Mouse (Mus musculus) layer of hippocampus, adult 9-11 months (tissue): Measurements from ENCODE around the gene Rps6ka5.

Experiments
- DNase-seq: peaks from one replicate; pipeline ENCODE4 v3.0.0; 2022

Rps6ka5 gene

GRCm38 (mm10) chr12:100724606-100725457 is 2.0 kb downstream of the Rps6ka5 start:
- DNase-seq: peak; percentile 100

GRCm38 (mm10) chr12:100724182-100724581 is 2.6 kb downstream of the Rps6ka5 start:
- no peak for DNase-seq

- no peak for DNase-seq
Measured at GRCm38 (mm10) chr12:100720801-100721200, 6.0 kb downstream of the Rps6ka5 start.

- DNase-seq: no peak
Measured at GRCm38 (mm10) chr12:100717446-100717845, 9.3 kb downstream of the Rps6ka5 start.

GRCm38 (mm10) chr12:100716969-100717368 is 9.8 kb downstream of the Rps6ka5 start:
- DNase-seq: no peak

- DNase-seq: no peak
Measured at GRCm38 (mm10) chr12:100711819-100712218, 15.0 kb downstream of the Rps6ka5 start.

- DNase-seq: no peak
Measured at GRCm38 (mm10) chr12:100711116-100711691, 15.6 kb downstream of the Rps6ka5 start.

GRCm38 (mm10) chr12:100710432-100710831 is 16.4 kb downstream of the Rps6ka5 start:
- DNase-seq: no peak

GRCm38 (mm10) chr12:100707312-100707711 is 19.5 kb downstream of the Rps6ka5 start:
- DNase-seq: no peak

GRCm38 (mm10) chr12:100705057-100705722 is 21.6 kb downstream of the Rps6ka5 start:
- DNase-seq: no peak

- DNase-seq: no peak
Measured at GRCm38 (mm10) chr12:100698019-100698418, 28.8 kb downstream of the Rps6ka5 start.

GRCm38 (mm10) chr12:100696621-100697020 is 30.2 kb downstream of the Rps6ka5 start:
- DNase-seq: peak; percentile 39

GRCm38 (mm10) chr12:100695252-100695651 is 31.5 kb downstream of the Rps6ka5 start:
- no peak for DNase-seq

GRCm38 (mm10) chr12:100692208-100692607 is 34.6 kb downstream of the Rps6ka5 start:
- DNase-seq: no peak

GRCm38 (mm10) chr12:100690444-100690843 is 36.3 kb downstream of the Rps6ka5 start:
- no peak for DNase-seq

- DNase-seq: no peak
Measured at GRCm38 (mm10) chr12:100688177-100688576, 38.6 kb downstream of the Rps6ka5 start.

- DNase-seq: no peak
Measured at GRCm38 (mm10) chr12:100687001-100687400, 39.8 kb downstream of the Rps6ka5 start.

GRCm38 (mm10) chr12:100681752-100682151 is 45.0 kb downstream of the Rps6ka5 start:
- DNase-seq: no peak

GRCm38 (mm10) chr12:100681241-100681640 is 45.5 kb downstream of the Rps6ka5 start:
- DNase-seq: no peak

GRCm38 (mm10) chr12:100680676-100681075 is 46.1 kb downstream of the Rps6ka5 start:
- no peak for DNase-seq

- DNase-seq: no peak
Measured at GRCm38 (mm10) chr12:100670647-100671199, 56.1 kb downstream of the Rps6ka5 start.

- DNase-seq: peak; percentile 5
Measured at GRCm38 (mm10) chr12:100665294-100665693, 61.5 kb downstream of the Rps6ka5 start.

- no peak for DNase-seq
Measured at GRCm38 (mm10) chr12:100660076-100660475, 66.7 kb downstream of the Rps6ka5 start.
